Comparison of ENCODE assay signal across 9 mouse cellular contexts in the genomic region with DNA sequence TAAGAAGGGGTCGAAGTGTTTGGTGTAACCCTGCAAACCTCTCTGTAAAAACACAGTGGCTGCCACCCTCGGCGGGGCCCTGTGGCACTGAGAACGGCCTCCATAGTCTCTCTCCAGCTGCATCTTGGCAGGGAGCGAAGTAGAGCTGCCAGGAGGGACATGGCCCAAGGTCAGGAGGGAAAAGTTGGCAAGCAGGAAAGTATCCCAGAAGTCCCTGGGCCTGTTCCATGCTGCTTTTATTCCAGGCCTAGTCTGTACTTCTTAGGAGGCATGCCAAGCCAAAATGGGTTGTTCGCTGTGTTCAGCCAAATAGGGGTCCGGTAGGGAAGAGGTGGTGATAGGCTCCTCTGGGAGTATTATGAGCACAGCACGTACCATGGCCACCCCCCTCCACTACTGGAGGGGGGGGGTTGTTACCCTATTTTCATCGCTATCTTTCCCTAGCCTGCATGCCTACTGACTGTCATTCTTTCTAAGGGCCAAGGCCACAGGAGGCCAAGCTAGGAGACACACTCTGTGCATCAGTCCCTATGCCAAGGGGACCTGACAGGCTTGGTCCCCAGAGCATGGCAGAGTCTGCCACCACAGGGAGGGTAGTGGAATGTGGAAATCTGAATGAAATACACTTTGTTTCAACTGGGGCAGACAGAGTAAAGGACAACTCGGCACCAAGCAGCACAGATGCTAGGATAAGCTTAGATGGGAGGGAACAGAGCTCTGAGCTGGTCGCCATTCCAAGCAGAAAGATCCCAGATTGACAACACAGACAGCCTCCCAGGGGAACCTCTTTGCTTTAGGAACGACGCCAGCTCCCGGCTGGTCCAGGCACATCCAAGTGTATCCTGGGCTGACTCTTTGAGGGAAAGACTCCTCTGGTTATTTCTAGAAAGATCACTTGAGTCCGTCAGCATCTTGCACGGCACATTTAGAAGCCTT.
DNase-seq lines count a peak whose midpoint lies in the region; ATAC-seq lines count a peak whose summit lies in the region.
"Had no signal": no experiment of that assay in that cellular context is flagged by ENCODE, and none has a peak within 500 bp of the region (broad histone marks: within the 10 kb centered on the region; RNA-seq: fewer than 3 reads in every experiment).

No protein-coding gene starts in this region.

- no peaks in the 10 kb centered on the region for H3K36me3 ChIP-seq in heart, embryonic 11.5 days (ENCODE audit: control insufficient read depth, insufficient read depth, low read length)
- no peaks in the 10 kb centered on the region for H3K36me3 ChIP-seq in kidney, embryonic 14.5 days (ENCODE audit: control insufficient read depth, insufficient read depth, low read length)
- H3K36me3 ChIP-seq in limb, embryonic 13.5 days = no peaks in the 10 kb centered on the region
- no peaks in the 10 kb centered on the region for H3K36me3 ChIP-seq in neural tube, embryonic 13.5 days

- no peak overlapping the region for H3K4me3 ChIP-seq in heart, embryonic 11.5 days (ENCODE audit: low read depth, low read length)
- no peak overlapping the region for H3K4me3 ChIP-seq in kidney, embryonic 14.5 days (ENCODE audit: low read length)
- no peak overlapping the region for H3K4me3 ChIP-seq in limb, embryonic 13.5 days
- no peak overlapping the region for H3K4me3 ChIP-seq in neural tube, embryonic 13.5 days
- H3K4me3 ChIP-seq: erythroblast, embryonic 14.5 days had no signal

- H3K4me1 ChIP-seq in heart, embryonic 11.5 days (ENCODE audit: control insufficient read depth, insufficient read depth, low read length) = peaks cover 46% of the 10 kb centered on the region
- peaks cover 51% of the 10 kb centered on the region for H3K4me1 ChIP-seq in kidney, embryonic 14.5 days (ENCODE audit: control insufficient read depth, insufficient read depth, low read length)
- H3K4me1 ChIP-seq in limb, embryonic 13.5 days = peaks cover 64% of the 10 kb centered on the region
- peaks cover 72% of the 10 kb centered on the region for H3K4me1 ChIP-seq in neural tube, embryonic 13.5 days (replicated peaks)

- ATAC-seq in heart, embryonic 11.5 days (replicated peaks; ENCODE audit: insufficient number of reproducible peaks, low FRiP score, low TSS enrichment) = no peak
- no peak for ATAC-seq in kidney, embryonic 14.5 days (ENCODE audit: low FRiP score, low TSS enrichment)
- ATAC-seq in limb, embryonic 13.5 days (ENCODE audit: low FRiP score, low read depth) = no peak
- ATAC-seq in neural tube, embryonic 13.5 days (ENCODE audit: low read depth) = peak; percentile 24

- no peaks in the 10 kb centered on the region for H3K9me3 ChIP-seq in heart, embryonic 11.5 days (replicated peaks; ENCODE audit: control insufficient read depth, low read length)
- no peaks in the 10 kb centered on the region for H3K9me3 ChIP-seq in kidney, embryonic 14.5 days (ENCODE audit: control insufficient read depth, low read length)
- no peaks in the 10 kb centered on the region for H3K9me3 ChIP-seq in limb, embryonic 13.5 days
- H3K9me3 ChIP-seq in neural tube, embryonic 13.5 days = no peaks in the 10 kb centered on the region

- H3K27ac ChIP-seq in heart, embryonic 11.5 days (ENCODE audit: low read depth, low read length) = peak overlapping the region; percentile 98
- peak overlapping the region; percentile 98 for H3K27ac ChIP-seq in kidney, embryonic 14.5 days (ENCODE audit: low read depth, low read length)
- H3K27ac ChIP-seq in limb, embryonic 13.5 days = peak overlapping the region; percentile 100
- peak overlapping the region; percentile 99 for H3K27ac ChIP-seq in neural tube, embryonic 13.5 days (replicated peaks)

- H3K27me3 ChIP-seq in heart, embryonic 11.5 days (ENCODE audit: control insufficient read depth, insufficient read depth, low read length) = no peaks in the 10 kb centered on the region
- H3K27me3 ChIP-seq in kidney, embryonic 14.5 days (ENCODE audit: control insufficient read depth, insufficient read depth, low read length) = no peaks in the 10 kb centered on the region
- H3K27me3 ChIP-seq in limb, embryonic 13.5 days = no peaks in the 10 kb centered on the region
- no peaks in the 10 kb centered on the region for H3K27me3 ChIP-seq in neural tube, embryonic 13.5 days

- no peak overlapping the region for H3K4me2 ChIP-seq in heart, embryonic 11.5 days
- H3K4me2 ChIP-seq in kidney, embryonic 14.5 days (replicated peaks; ENCODE audit: low read depth, low read length) = no peak overlapping the region
- H3K4me2 ChIP-seq in limb, embryonic 13.5 days (replicated peaks) = peak overlapping the region; percentile 59
- H3K4me2 ChIP-seq in neural tube, embryonic 13.5 days = no peak overlapping the region

- 59% methylated on average over 16 of the region's 16 CpGs for WGBS in heart, embryonic 11.5 days (ENCODE audit: insufficient replicate concordance)
- WGBS in kidney, embryonic 14.5 days = 75% methylated on average over 16 of the region's 16 CpGs
- 59% methylated on average over 16 of the region's 16 CpGs for WGBS in limb, embryonic 13.5 days
- WGBS in neural tube, embryonic 13.5 days = 47% methylated on average over 16 of the region's 16 CpGs

- H3K9ac ChIP-seq in heart, embryonic 11.5 days (ENCODE audit: low read depth, low read length) = peak overlapping the region; percentile 59
- peak overlapping the region; percentile 31; the same call in 1 of the 2 replicates for H3K9ac ChIP-seq in kidney, embryonic 14.5 days (ENCODE audit: low read depth, low read length)
- peak overlapping the region; percentile 15; the same call in 1 of the 2 replicates for H3K9ac ChIP-seq in limb, embryonic 13.5 days
- peak overlapping the region; percentile 1 for H3K9ac ChIP-seq in neural tube, embryonic 13.5 days

- DNase-seq in layer of hippocampus, adult 11-12 months (ENCODE audit: low spot score) = peak; percentile 82
- no peak for DNase-seq in layer of hippocampus, adult 9-10 months (ENCODE audit: low spot score)
- DNase-seq in fat pad, adult 2 months (ENCODE audit: extremely low read depth, low read depth, low spot score) = peak; percentile 91
- peak; percentile 59 to 85 for DNase-seq in urinary bladder, postnatal 36 days (ENCODE audit: low spot score in 2 of 2)

Comparison
In these comparisons a context has a peak if more than half of its experiments do, and no peak if none do; other contexts are left out.
1. H3K9ac ChIP-seq: peak in every context shown above with its lines; median percentile 59 in heart, embryonic 11.5 days; 31 in kidney, embryonic 14.5 days; 15 in limb, embryonic 13.5 days; 1 in neural tube, embryonic 13.5 days.